Mouse (Mus musculus) erythroblast, adult 5-6 weeks (primary cell): ENCODE data around the gene Arl3. TPM values are rescaled to one million over a fixed set of nuclear protein-coding genes. Genes with fewer than 3 reads are reported as not detected.

ENCODE experiments used
- ATAC-seq: replicated peaks from 2 replicates; pipeline ENCODE4 v1.8.0; 2016; ENCODE audit warnings: moderate number of reproducible peaks, mild to moderate bottlenecking, moderate TSS enrichment, inconsistent platforms; ENCODE audit not compliant: poor library complexity, low FRiP score, severe bottlenecking
- total RNA-seq, 2 experiments: library from RNA; stranded (forward) in 1 of 2; stranded (reverse) in 1 of 2; fragments of 150-400 nt in 1 of 2; fragments of 200-764, 138-1000 nt in 1 of 2; gene quantifications; 2 replicates each; pipeline versions ENCODE4 v1.2.3 to v1.2.4; 2015 to 2017; ENCODE audit warnings: low replicate concordance in 2 of 2

Gene Arl3
- total RNA-seq (2015; ENCODE audit: low replicate concordance) (4.2 and 5.9 TPM in 2 replicates), total RNA-seq (2017; ENCODE audit: low replicate concordance) (3.2 and 4.2 TPM in 2 replicates)

- peak; percentile 96 for ATAC-seq
Observed at GRCm38 (mm10) chr19:46572951-46573937, at the start of gene Arl3, which contains the start of gene Sfxn2. Arl3 (minus strand) TSS chr19:46573198. Sfxn2 (plus strand) TSS chr19:46573365.

GRCm38 (mm10) chr19:46622659-46623193 lies 49.7 kb upstream of the Arl3 start:
- ATAC-seq = no peak

- no peak for ATAC-seq
Observed at GRCm38 (mm10) chr19:46621236-46622183, 48.5 kb upstream of the Arl3 start.

- no peak for ATAC-seq
Observed at GRCm38 (mm10) chr19:46620016-46620808, 47.2 kb upstream of the Arl3 start.

GRCm38 (mm10) chr19:46619518-46619917 lies 46.5 kb upstream of the Arl3 start:
- no peak for ATAC-seq

GRCm38 (mm10) chr19:46619001-46619400 lies 46.0 kb upstream of the Arl3 start:
- ATAC-seq = no peak

GRCm38 (mm10) chr19:46618322-46618721 lies 45.3 kb upstream of the Arl3 start:
- ATAC-seq = no peak

- no peak for ATAC-seq
Observed at GRCm38 (mm10) chr19:46617361-46617760, 44.4 kb upstream of the Arl3 start.

GRCm38 (mm10) chr19:46616378-46616777 lies 43.4 kb upstream of the Arl3 start:
- no peak for ATAC-seq

- ATAC-seq = no peak
Observed at GRCm38 (mm10) chr19:46608158-46608557, 35.2 kb upstream of the Arl3 start.

- ATAC-seq = no peak
Observed at GRCm38 (mm10) chr19:46607424-46607823, 34.4 kb upstream of the Arl3 start.

- no peak for ATAC-seq
Observed at GRCm38 (mm10) chr19:46606718-46607117, 33.7 kb upstream of the Arl3 start.

- no peak for ATAC-seq
Observed at GRCm38 (mm10) chr19:46602406-46602805, 29.4 kb upstream of the Arl3 start.

- no peak for ATAC-seq
Observed at GRCm38 (mm10) chr19:46601491-46601890, 28.5 kb upstream of the Arl3 start.

GRCm38 (mm10) chr19:46600371-46600770 lies 27.4 kb upstream of the Arl3 start:
- ATAC-seq = no peak

GRCm38 (mm10) chr19:46599375-46600256 lies 26.6 kb upstream of the Arl3 start:
- peak; percentile 20 for ATAC-seq

GRCm38 (mm10) chr19:46598720-46599252 lies 25.8 kb upstream of the Arl3 start, which contains the start of gene Wbp1l:
Wbp1l (plus strand) TSS chr19:46599084.
- peak; percentile 97 for ATAC-seq

- ATAC-seq = no peak
Observed at GRCm38 (mm10) chr19:46598187-46598586, 25.2 kb upstream of the Arl3 start.
